Mouse (Mus musculus) layer of hippocampus, adult 2 months (tissue): ENCODE measurements around the gene Fcor. TPM values are rescaled to one million over a fixed set of nuclear protein-coding genes. Genes with fewer than 3 reads are reported as not detected.

Source experiments
- DNase-seq, 2 experiments: peaks; one replicate each; pipeline ENCODE4 v3.0.0; 2022; ENCODE audit warnings: low spot score in 2 of 2
- H3K27ac ChIP-seq: fragments of 200-600 bp; 2 replicates; pipeline ENCODE4 v1.8.1; 2022
- H3K4me3 ChIP-seq: fragments of 200-600 bp; 2 replicates; pipeline ENCODE4 v1.8.1; 2022; ENCODE audit warnings: mild to moderate bottlenecking
- CTCF ChIP-seq: fragments of 200-600 bp; conservative IDR thresholded peaks from 2 replicates; pipeline ENCODE4 v1.8.1; 2022; ENCODE audit warnings: antibody characterized with exemption, mild to moderate bottlenecking, moderate library complexity
- total RNA-seq, 2 experiments: library from RNA; stranded (reverse); gene quantifications; 2 replicates each; pipeline ENCODE4 v1.2.3; 2021

Gene Fcor
- total RNA-seq, 2 experiments from 2014 or later = 14.7 to 17.9 TPM

- no peak for DNase-seq
- TF ChIP-seq CTCF = no peak
- Histone ChIP-seq H3K4me3 (no peak overlapping the region), H3K27ac (no peak overlapping the region)
These were observed 45.2 kb downstream of the Fcor start for GRCm38 (mm10) chr8:3626971-3627370.

GRCm38 (mm10) chr8:3625445-3625844, 46.7 kb downstream of the Fcor start, which contains the start of gene Pcp2:
Gene Pcp2, minus strand, starts transcription at chr8:3625545.
- DNase-seq = no peak
- no peak within 1 kb of the TSS for H3K27ac ChIP-seq
- no peak within 1 kb of the TSS for H3K4me3 ChIP-seq
- TF ChIP-seq CTCF = no peak

- DNase-seq = no peak
- Histone ChIP-seq H3K4me3 (no peak overlapping the region), H3K27ac (no peak overlapping the region)
- TF ChIP-seq CTCF = no peak
These were observed 50.0 kb downstream of the Fcor start for GRCm38 (mm10) chr8:3622119-3622518.

- no peak for TF ChIP-seq CTCF
- peak; percentile 99 for DNase-seq
- H3K4me3 ChIP-seq = peak within 1 kb of the TSS; percentile 95
- peak within 1 kb of the TSS; percentile 76 for H3K27ac ChIP-seq
These were observed 50.8 kb downstream of the Fcor start, which contains the start of the genes Xab2 and Pet100 for GRCm38 (mm10) chr8:3621199-3621970. Gene Xab2, minus strand, starts transcription at chr8:3621316. Gene Pet100, plus strand, starts transcription at chr8:3621548.

Other genes starting within 250 kb of the Fcor start
- gene Pex11g, start 204.7 kb downstream of the Fcor start, total RNA-seq = under 1 TPM; 0.32 to 0.95 TPM
- gene Tex45, start 201.5 kb downstream of the Fcor start, total RNA-seq = under 1 TPM; 0.23 to 0.54 TPM
- 10 to 100 TPM; 27.9 to 29.9 TPM for gene Zfp358, start 179.2 kb downstream of the Fcor start, total RNA-seq
- 10 to 100 TPM; 82.4 to 85.4 TPM for gene Mcoln1, start 171.9 kb downstream of the Fcor start, total RNA-seq
- gene Pnpla6, start 157.0 kb downstream of the Fcor start, total RNA-seq = 10 to 100 TPM; 79.4 to 82.1 TPM
- gene C330021F23Rik, start 104.4 kb downstream of the Fcor start, total RNA-seq = not detected
- gene Camsap3, start 85.1 kb downstream of the Fcor start, total RNA-seq = 10 to 100 TPM; 36.5 to 39.3 TPM
- gene Xab2, start 51.0 kb downstream of the Fcor start, total RNA-seq = 10 to 100 TPM; 39.6 to 41.4 TPM
- 10 to 100 TPM; 87.0 to 87.3 TPM for gene Pet100, start 50.8 kb downstream of the Fcor start, total RNA-seq
- gene Pcp2, start 46.8 kb downstream of the Fcor start, total RNA-seq = 1 to 10 TPM in 1 of 2 experiments, under 1 TPM in 1; 0.88 to 3.6 TPM
- 10 to 100 TPM; 43.3 to 55.7 TPM for gene Stxbp2, start 41.4 kb downstream of the Fcor start, total RNA-seq
- gene Retn, start 16.6 kb downstream of the Fcor start, total RNA-seq = 1 to 10 TPM in 1 of 2 experiments, under 1 TPM in 1; 0.67 to 1.1 TPM
- not detected for gene Mcemp1, start 6.6 kb downstream of the Fcor start, total RNA-seq
- 10 to 100 TPM; 27.4 to 28.4 TPM for gene Trappc5, start 3.9 kb upstream of the Fcor start, total RNA-seq
- gene Fcer2a, start 21.8 kb upstream of the Fcor start, total RNA-seq = not detected
- gene Clec4g, start 48.3 kb upstream of the Fcor start, total RNA-seq = not detected
- gene Cd209a, start 76.6 kb upstream of the Fcor start, total RNA-seq = under 1 TPM in 1 of 2 experiments, not detected in 1; 0.41 TPM
- not detected for gene Cd209e, start 181.9 kb upstream of the Fcor start, total RNA-seq
- gene Cd209d, start 206.2 kb upstream of the Fcor start, total RNA-seq = not detected